Mouse (Mus musculus): Measurements from ENCODE around the gene Usp31. TPM values are rescaled to one million over a fixed set of nuclear protein-coding genes. Genes with fewer than 3 reads are reported as not detected.
A peak's percentile ranks its signal among the peaks of the same experiment; 100 is the strongest.

The Usp31 gene
- polyA plus RNA-seq, 1 experiment from 2014 or later: 2.0 TPM

GRCm38 (mm10) chr7:121700480-121700879, 6.6 kb downstream of the Usp31 start:
- Histone ChIP-seq H3K9ac (no peak overlapping the region), H3K4me1 (peaks cover 25% of the 10 kb centered on the region), H3K4me2 (no peak overlapping the region), H3K27ac (no peak overlapping the region), H3K27me3 (no peaks in the 10 kb centered on the region), H3K36me3 (0 out of 2 replicates have a peak, but pooled peaks cover 5% of the 10 kb centered on the region), H3K4me3 (replicated peaks) (no peak overlapping the region), H3K9me3 (replicated peaks) (no peaks in the 10 kb centered on the region)
- 93% methylated on average over 3 of the region's 3 CpGs for WGBS
- ATAC-seq (replicated peaks; ENCODE audit: low FRiP score): no peak

DNA sequence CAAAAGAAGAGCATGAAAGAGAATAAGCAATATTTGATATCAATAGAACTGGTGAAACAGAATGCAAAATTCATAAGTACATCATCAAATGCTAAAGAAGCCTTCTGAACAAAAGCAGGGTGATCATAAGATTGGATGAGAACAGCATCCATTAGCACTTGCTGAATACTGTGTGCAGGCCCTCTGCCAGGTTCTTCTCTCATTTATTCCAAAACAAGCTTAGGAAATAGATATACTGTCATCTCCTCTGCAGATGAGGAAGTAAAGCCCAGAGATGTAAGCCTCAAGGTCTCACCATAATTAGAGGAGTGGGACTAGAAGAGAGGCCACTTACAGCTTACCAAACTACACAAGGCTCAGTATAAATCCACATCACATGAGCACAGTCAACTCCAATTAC, 7.8 kb downstream of the Usp31 start:
- Histone ChIP-seq H3K27me3 (no peaks in the 10 kb centered on the region), H3K27ac (no peak overlapping the region), H3K36me3 (0 out of 2 replicates have a peak, but pooled peaks cover 5% of the 10 kb centered on the region), H3K4me1 (peaks cover 15% of the 10 kb centered on the region; the same call in 1 of the 2 replicates), H3K9me3 (replicated peaks) (no peaks in the 10 kb centered on the region), H3K4me2 (no peak overlapping the region), H3K4me3 (replicated peaks) (no peak overlapping the region), H3K9ac (no peak overlapping the region)
- ATAC-seq (replicated peaks; ENCODE audit: low FRiP score): no peak

GRCm38 (mm10) chr7:121697574-121697973, 9.5 kb downstream of the Usp31 start:
- no peak for ATAC-seq (replicated peaks; ENCODE audit: low FRiP score)
- no peak overlapping the region for H3K4me3 ChIP-seq (replicated peaks)

DNA sequence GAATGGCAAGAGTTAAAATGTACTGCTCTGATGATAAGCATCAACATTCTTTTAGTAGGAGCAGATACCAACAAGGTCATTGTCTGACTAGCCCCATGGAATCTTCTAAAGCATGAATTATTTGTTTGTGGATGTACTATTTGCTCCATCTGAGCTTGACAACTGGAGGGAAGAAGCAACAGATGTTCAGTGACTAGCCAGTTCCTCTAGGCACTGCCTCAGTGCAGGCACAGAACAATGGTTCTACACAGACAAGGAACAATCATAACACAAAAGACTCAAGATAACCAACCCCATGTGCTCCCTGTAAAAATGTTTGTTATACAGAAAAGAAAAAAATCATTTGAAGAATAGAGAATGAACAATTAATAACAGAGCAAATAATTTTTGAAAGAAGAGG, 9.9 kb downstream of the Usp31 start:
- no peaks in the 10 kb centered on the region for H3K36me3 ChIP-seq
- no peaks in the 10 kb centered on the region for H3K9me3 ChIP-seq (replicated peaks)
- no peak overlapping the region for H3K9ac ChIP-seq
- ATAC-seq (replicated peaks; ENCODE audit: low FRiP score): no peak
- H3K4me2 ChIP-seq: no peak overlapping the region
- H3K4me1 ChIP-seq: peaks cover 11% of the 10 kb centered on the region; the same call in 1 of the 2 replicates
- no peaks in the 10 kb centered on the region for H3K27me3 ChIP-seq
- peak overlapping the region; percentile 43; the same call in 1 of the 2 replicates for H3K27ac ChIP-seq
- H3K4me3 ChIP-seq (replicated peaks): no peak overlapping the region

More at GRCm38 (mm10) chr7:121697574-121697973, 9.5 kb downstream of the Usp31 start:
- WGBS: 64% methylated on average over 1 of the region's 1 CpGs
- Histone ChIP-seq H3K27me3 (no peaks in the 10 kb centered on the region), H3K4me2 (no peak overlapping the region), H3K9me3 (replicated peaks) (no peaks in the 10 kb centered on the region), H3K4me1 (peaks cover 12% of the 10 kb centered on the region; the same call in 1 of the 2 replicates), H3K9ac (no peak overlapping the region), H3K27ac (0 out of 2 replicates have a peak overlapping the region, but pooled peaks have one; percentile 27), H3K36me3 (no peaks in the 10 kb centered on the region)

DNA sequence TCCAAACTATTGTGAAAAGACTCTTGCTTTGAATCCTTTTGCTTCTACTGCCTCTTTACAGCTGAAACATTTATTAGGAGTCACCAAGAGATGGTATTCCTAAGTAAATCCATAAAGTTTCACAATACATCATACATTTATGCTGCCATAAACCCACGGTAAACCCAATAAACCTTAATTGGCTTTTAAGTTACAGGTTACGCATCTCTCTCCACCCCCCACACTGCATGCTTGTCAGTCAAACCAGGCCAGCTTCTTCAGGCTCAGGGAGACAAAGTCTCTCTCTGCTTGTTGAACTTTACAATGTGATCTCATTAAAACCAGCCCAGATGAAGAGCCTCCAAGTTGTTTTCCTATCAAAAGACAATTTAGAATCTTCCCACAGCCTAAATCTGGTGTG, 15.2 kb downstream of the Usp31 start:
- H3K27ac ChIP-seq: no peak overlapping the region
- 53% methylated on average over 2 of the region's 2 CpGs for WGBS
- no peak overlapping the region for H3K9ac ChIP-seq
- H3K9me3 ChIP-seq (replicated peaks): no peaks in the 10 kb centered on the region
- H3K27me3 ChIP-seq: no peaks in the 10 kb centered on the region
- H3K4me1 ChIP-seq: no peaks in the 10 kb centered on the region
- H3K4me2 ChIP-seq: no peak overlapping the region
- no peaks in the 10 kb centered on the region for H3K36me3 ChIP-seq
- ATAC-seq (replicated peaks; ENCODE audit: low FRiP score): no peak
- no peak overlapping the region for H3K4me3 ChIP-seq (replicated peaks)

GRCm38 (mm10) chr7:121689338-121689737, 17.7 kb downstream of the Usp31 start:
- no peaks in the 10 kb centered on the region for H3K36me3 ChIP-seq
- no peaks in the 10 kb centered on the region for H3K9me3 ChIP-seq (replicated peaks)
- H3K9ac ChIP-seq: no peak overlapping the region
- no peak overlapping the region for H3K4me2 ChIP-seq
- no peak overlapping the region for H3K4me3 ChIP-seq (replicated peaks)
- no peak overlapping the region for H3K27ac ChIP-seq
- no peaks in the 10 kb centered on the region for H3K4me1 ChIP-seq
- no peaks in the 10 kb centered on the region for H3K27me3 ChIP-seq
- ATAC-seq (replicated peaks; ENCODE audit: low FRiP score): no peak

DNA sequence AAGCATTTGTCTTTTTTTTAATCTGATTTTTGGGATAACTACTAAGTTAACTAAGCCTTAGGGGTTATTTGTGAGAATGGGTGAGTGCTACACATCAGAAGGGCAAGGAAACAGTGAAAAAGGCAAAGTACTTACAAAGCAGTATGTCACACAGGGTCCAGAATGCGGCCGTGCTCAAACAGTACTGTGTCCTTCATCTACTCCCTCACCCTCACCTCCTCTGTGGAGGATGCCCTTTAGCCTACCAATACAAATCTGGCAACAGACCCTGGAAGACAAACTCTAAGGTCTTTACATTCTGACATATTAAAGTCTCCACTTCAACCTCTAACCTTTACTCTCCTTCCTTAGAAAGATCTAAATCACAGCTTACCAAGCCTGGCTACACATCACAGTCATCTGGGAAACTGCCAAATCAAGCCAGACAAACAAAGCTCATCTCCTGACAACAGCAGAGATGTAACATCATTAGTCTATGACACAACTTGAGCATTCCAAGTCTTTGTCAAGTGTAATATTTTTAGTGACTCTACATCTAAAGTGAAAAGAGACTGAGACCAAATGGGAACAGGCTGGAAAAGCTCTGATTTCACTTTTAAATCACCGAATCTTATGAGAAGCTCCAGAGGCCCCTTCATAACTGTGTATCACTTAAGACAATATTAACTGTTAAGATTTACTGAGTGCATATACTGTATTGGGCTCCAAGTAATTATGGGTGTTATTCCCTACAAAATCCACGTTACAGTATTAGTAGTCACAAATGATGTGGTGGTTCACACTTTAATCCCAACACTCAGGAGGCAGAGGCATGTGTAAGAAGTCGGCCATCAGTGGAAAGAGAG, 21.7 kb downstream of the Usp31 start:
- no peaks in the 10 kb centered on the region for H3K9me3 ChIP-seq (replicated peaks)
- H3K4me2 ChIP-seq: no peak overlapping the region
- H3K27ac ChIP-seq: no peak overlapping the region
- no peaks in the 10 kb centered on the region for H3K36me3 ChIP-seq
- no peak for ATAC-seq (replicated peaks; ENCODE audit: low FRiP score)
- 82% methylated on average over 5 of the region's 5 CpGs for WGBS
- no peaks in the 10 kb centered on the region for H3K27me3 ChIP-seq
- no peak overlapping the region for H3K4me3 ChIP-seq (replicated peaks)
- no peak overlapping the region for H3K9ac ChIP-seq
- H3K4me1 ChIP-seq: 0 out of 2 replicates have a peak, but pooled peaks cover 2% of the 10 kb centered on the region

DNA sequence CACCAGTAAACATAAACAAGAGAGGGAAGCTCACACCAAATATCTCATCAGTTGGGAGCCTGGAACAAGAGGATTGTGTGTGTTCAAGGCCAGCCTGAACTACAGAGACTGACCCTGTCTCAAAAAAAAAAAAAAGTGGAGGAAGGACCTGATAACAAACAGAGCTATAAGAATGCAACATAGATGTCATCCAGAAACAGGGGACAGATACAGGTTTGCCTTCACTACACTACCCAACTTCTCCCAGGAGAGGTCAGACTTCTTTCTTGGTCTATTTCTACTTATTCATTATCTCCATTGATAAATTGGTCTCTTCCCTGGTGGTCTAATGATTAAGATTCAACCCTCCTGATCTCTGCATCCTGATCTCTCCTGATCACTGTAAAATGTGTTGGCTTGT, 25.9 kb downstream of the Usp31 start:
- Histone ChIP-seq H3K27me3 (no peaks in the 10 kb centered on the region), H3K9ac (no peak overlapping the region), H3K4me1 (0 out of 2 replicates have a peak, but pooled peaks cover 2% of the 10 kb centered on the region), H3K27ac (no peak overlapping the region), H3K9me3 (replicated peaks) (no peaks in the 10 kb centered on the region), H3K36me3 (peaks cover 20% of the 10 kb centered on the region), H3K4me2 (no peak overlapping the region), H3K4me3 (replicated peaks) (no peak overlapping the region)
- ATAC-seq (replicated peaks; ENCODE audit: low FRiP score): no peak

GRCm38 (mm10) chr7:121677105-121677753, 29.8 kb downstream of the Usp31 start:
- Histone ChIP-seq H3K4me1 (0 out of 2 replicates have a peak, but pooled peaks cover 2% of the 10 kb centered on the region), H3K4me2 (no peak overlapping the region), H3K4me3 (replicated peaks) (no peak overlapping the region), H3K9me3 (replicated peaks) (no peaks in the 10 kb centered on the region), H3K27me3 (no peaks in the 10 kb centered on the region), H3K27ac (no peak overlapping the region), H3K9ac (no peak overlapping the region), H3K36me3 (peaks cover 37% of the 10 kb centered on the region)
- no peak for ATAC-seq (replicated peaks; ENCODE audit: low FRiP score)
- 68% methylated on average over 4 of the region's 4 CpGs for WGBS

DNA sequence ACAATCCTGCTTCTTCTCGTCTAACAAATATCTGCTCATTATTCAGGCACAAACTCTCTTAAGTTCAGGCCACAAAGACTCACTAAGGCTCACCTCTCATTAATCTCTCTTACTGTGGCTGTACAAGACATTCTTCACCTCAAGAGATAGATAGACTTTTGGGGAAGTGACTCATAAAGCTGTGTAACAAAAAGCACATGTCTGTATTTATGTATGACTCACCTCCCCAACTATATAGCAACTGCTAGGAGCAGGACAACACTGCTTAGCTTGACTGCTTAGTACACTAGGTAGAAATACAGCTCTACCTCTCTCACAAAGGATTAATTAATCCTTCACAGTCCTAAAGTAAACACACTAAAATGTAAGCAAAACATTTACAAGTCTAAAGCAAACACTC, 46.3 kb downstream of the Usp31 start:
- H3K4me2 ChIP-seq: no peak overlapping the region
- H3K27ac ChIP-seq: no peak overlapping the region
- no peaks in the 10 kb centered on the region for H3K4me1 ChIP-seq
- WGBS: 52% methylated on average over 1 of the region's 1 CpGs
- no peak for ATAC-seq (replicated peaks; ENCODE audit: low FRiP score)
- H3K27me3 ChIP-seq: no peaks in the 10 kb centered on the region
- peaks cover 67% of the 10 kb centered on the region for H3K36me3 ChIP-seq
- no peaks in the 10 kb centered on the region for H3K9me3 ChIP-seq (replicated peaks)
- no peak overlapping the region for H3K4me3 ChIP-seq (replicated peaks)
- H3K9ac ChIP-seq: no peak overlapping the region

GRCm38 (mm10) chr7:121658866-121659265, 48.2 kb downstream of the Usp31 start:
- Histone ChIP-seq H3K4me1 (no peaks in the 10 kb centered on the region), H3K9ac (no peak overlapping the region), H3K4me3 (replicated peaks) (no peak overlapping the region), H3K27me3 (no peaks in the 10 kb centered on the region), H3K9me3 (replicated peaks) (no peaks in the 10 kb centered on the region), H3K27ac (no peak overlapping the region), H3K4me2 (no peak overlapping the region), H3K36me3 (peaks cover 64% of the 10 kb centered on the region)
- 82% methylated on average over 7 of the region's 7 CpGs for WGBS
- ATAC-seq (replicated peaks; ENCODE audit: low FRiP score): no peak

DNA sequence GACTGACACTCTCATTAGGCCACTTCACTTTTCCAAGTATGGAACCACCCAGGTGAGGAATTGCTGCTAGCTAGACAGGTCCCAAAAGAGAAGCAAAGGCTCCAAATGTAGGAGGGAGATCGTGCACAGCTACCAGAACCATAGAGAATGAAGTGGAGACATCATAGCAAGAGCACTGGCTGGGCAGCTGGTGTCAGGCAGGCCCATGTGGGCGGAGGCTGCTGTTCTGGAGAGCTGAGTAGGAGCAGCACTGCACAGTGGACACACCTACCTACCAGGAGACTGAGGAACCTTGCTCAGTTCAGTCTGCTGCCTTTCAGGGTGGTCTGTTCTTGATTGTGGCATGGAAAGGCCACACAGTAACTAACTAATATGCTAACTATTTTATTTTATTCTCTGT, 52.4 kb downstream of the Usp31 start:
- H3K36me3 ChIP-seq: peaks cover 56% of the 10 kb centered on the region
- no peak overlapping the region for H3K9ac ChIP-seq
- no peak overlapping the region for H3K4me3 ChIP-seq (replicated peaks)
- 97% methylated on average over 2 of the region's 2 CpGs for WGBS
- no peaks in the 10 kb centered on the region for H3K27me3 ChIP-seq
- no peak overlapping the region for H3K4me2 ChIP-seq
- no peak overlapping the region for H3K27ac ChIP-seq
- H3K4me1 ChIP-seq: no peaks in the 10 kb centered on the region
- no peak for ATAC-seq (replicated peaks; ENCODE audit: low FRiP score)
- H3K9me3 ChIP-seq (replicated peaks): no peaks in the 10 kb centered on the region

Measured in kidney, embryonic 15.5 days (tissue).